Mouse (Mus musculus): Measurements from ENCODE around the gene Slc39a11.

- TF ChIP-seq CTCF (IDR thresholded peaks at IDR 0.05): peak; percentile 88
- TF ChIP-seq EP300 (IDR thresholded peaks at IDR 0.05): no peak
These were observed 323.4 kb downstream of the Slc39a11 start for GRCm38 (mm10) chr11:113326387-113327011.

Measured in lung, postnatal 0 days (tissue).